Mouse (Mus musculus): ENCODE results near the gene Olfr744.
"Not testable (repeated sequence)": the region's sequence is repeated elsewhere in the genome, so short reads cannot be mapped to it uniquely, and the experiment has no call there.

Olfr744 gene

GRCm38 (mm10) chr14:50614579-50614978, at the start of gene Olfr744:
Gene Olfr744, plus strand, starts transcription at chr14:50614879.
- no peak for ATAC-seq (ENCODE audit: insufficient number of reproducible peaks, low FRiP score, low TSS enrichment)

- ATAC-seq (ENCODE audit: insufficient number of reproducible peaks, low FRiP score, low TSS enrichment): not testable (repeated sequence)
Measured at GRCm38 (mm10) chr14:50573056-50573455, 41.6 kb upstream of the Olfr744 start.

- ATAC-seq (ENCODE audit: insufficient number of reproducible peaks, low FRiP score, low TSS enrichment): no peak
Measured at GRCm38 (mm10) chr14:50639088-50639487, 24.4 kb downstream of the Olfr744 start, which contains the start of gene Olfr745. Gene Olfr745, plus strand, starts transcription at chr14:50639388.

GRCm38 (mm10) chr14:50646783-50647182, 32.1 kb downstream of the Olfr744 start, which contains the start of gene Olfr746:
Gene Olfr746, plus strand, starts transcription at chr14:50647083.
- no peak for ATAC-seq (ENCODE audit: insufficient number of reproducible peaks, low FRiP score, low TSS enrichment)
